Mouse (Mus musculus) ES-E14 (cell line): Measurements from ENCODE around the gene Strn4. TPM values are rescaled to one million over a fixed set of nuclear protein-coding genes. Genes with fewer than 3 reads are reported as not detected.

ENCODE experiments used
- DNase-seq: peaks from one replicate; pipeline ENCODE4 v3.0.0-alpha.2; 2013; ENCODE audit warnings: low read depth, low spot score
- H3K27ac ChIP-seq: 2 replicates; pipeline ENCODE4 v1.5.1; 2012; ENCODE audit warnings: low read depth, mild to moderate bottlenecking, low read length, moderate library complexity, mixed read lengths; ENCODE audit not compliant: poor library complexity, insufficient read depth, severe bottlenecking
- H3K36me3 ChIP-seq: 2 replicates; pipeline ENCODE4 v1.6.1; 2012; ENCODE audit warnings: mild to moderate bottlenecking, low read length, moderate library complexity, mixed read lengths; ENCODE audit not compliant: control insufficient read depth, poor library complexity, insufficient read depth, severe bottlenecking
- H3K4me1 ChIP-seq, 2 experiments: fragments of 150-350 bp in 1 of 2; sonication (generic) in 1 of 2; 2 replicates each; pipeline ENCODE4 v1.6.1; 2012; ENCODE audit warnings: low read length in 2 of 2, mild to moderate bottlenecking in 1 of 2, mixed read lengths in 1 of 2; ENCODE audit not compliant: control insufficient read depth in 2 of 2, insufficient read depth in 2 of 2, poor library complexity in 1 of 2
- H3K4me3 ChIP-seq, 2 experiments: fragments of 150-350 bp in 1 of 2; sonication (generic) in 1 of 2; 2 replicates each; pipeline ENCODE4 v1.5.1; 2012; ENCODE audit warnings: low read length in 2 of 2, low read depth in 1 of 2, mild to moderate bottlenecking in 1 of 2, mixed read lengths in 1 of 2; ENCODE audit not compliant: insufficient read depth in 1 of 2, poor library complexity in 1 of 2, severe bottlenecking in 1 of 2
- H3K9ac ChIP-seq: 2 replicates; pipeline ENCODE4 v1.6.1; 2012; ENCODE audit warnings: low read depth, mild to moderate bottlenecking, low read length, mixed read lengths; ENCODE audit not compliant: poor library complexity, insufficient read depth, severe bottlenecking
- H3K9me3 ChIP-seq: fragments of 150-350 bp; sonication (generic); 2 replicates; pipeline ENCODE4 v1.6.1; 2012; ENCODE audit warnings: low read depth, mild to moderate bottlenecking, low read length; ENCODE audit not compliant: control insufficient read depth, insufficient read depth
- CHD2 ChIP-seq: IDR thresholded peaks from 2 replicates; pipeline ENCODE4 v1.6.1; 2014; ENCODE audit warnings: mild to moderate bottlenecking, low read depth, low read length, inconsistent platforms
- HCFC1 ChIP-seq: IDR thresholded peaks from 2 replicates; pipeline ENCODE4 v1.6.1; 2012; ENCODE audit warnings: low read length, inconsistent platforms, borderline replicate concordance; ENCODE audit not compliant: insufficient read depth
- MAFK ChIP-seq: IDR thresholded peaks from 2 replicates; pipeline ENCODE4 v1.6.1; 2014; ENCODE audit warnings: mild to moderate bottlenecking, low read depth, low read length, inconsistent platforms; ENCODE audit not compliant: insufficient read depth
- ZC3H11A ChIP-seq: IDR thresholded peaks from 2 replicates; pipeline ENCODE4 v1.6.1; 2012; ENCODE audit warnings: low read depth, mild to moderate bottlenecking, inconsistent platforms, low read length, borderline replicate concordance
- ZNF384 ChIP-seq: IDR thresholded peaks from 2 replicates; pipeline ENCODE4 v1.6.1; 2012; ENCODE audit warnings: low read depth, low read length, inconsistent platforms
- in situ Hi-C, 2 experiments: fragments of 600-800 bp; cut with MboI; formaldehyde crosslinking; loops; one replicate each; pipeline ENCODE4 v1.15.1; 2025; ENCODE audit warnings: low sequenced_read_pairs in 2 of 2, inconsistent platforms in 1 of 2; ENCODE audit not compliant: unreplicated experiment in 2 of 2
- total RNA-seq: library from RNA; depleted of rRNA; stranded (reverse); fragments of 300-350 nt; gene quantifications from 2 replicates; pipeline ENCODE4 v1.2.3, GENCODE M21; 2012

The Strn4 gene
- total RNA-seq, 1 experiment: 76.0 TPM

DNA sequence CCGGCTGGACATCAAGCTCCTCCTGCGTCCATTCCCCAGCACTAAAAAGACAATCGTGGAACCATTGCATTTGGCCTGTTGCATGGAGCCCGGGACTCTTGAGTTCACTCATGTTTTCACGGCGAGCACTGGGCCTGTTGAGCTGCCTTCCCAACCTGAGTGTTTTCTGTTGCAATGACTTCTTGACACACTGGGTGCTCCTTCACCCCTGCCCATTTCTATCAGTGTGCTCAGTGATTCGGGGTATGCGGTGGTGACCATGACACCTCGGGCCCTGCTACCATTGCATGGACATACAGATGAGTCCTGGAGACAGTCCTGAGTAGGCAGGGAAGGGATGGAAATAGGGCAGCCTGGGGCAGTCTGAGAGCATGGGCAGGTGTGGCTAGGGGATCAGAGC is 56.8 kb downstream of the Strn4 start:
- Histone ChIP-seq H3K4me1 (peaks cover 4 to 9% of the 10 kb centered on the region in 2 experiments), H3K27ac (no peak overlapping the region), H3K4me3 (no peak overlapping the region), H3K9ac (no peak overlapping the region), H3K36me3 (no peaks in the 10 kb centered on the region; the same call in 1 of the 2 replicates), H3K9me3 (no peaks in the 10 kb centered on the region)
- no peak for DNase-seq
- in situ Hi-C loops: no loop called here
- no peak for TF ChIP-seq HCFC1
- no peak for TF ChIP-seq MAFK
- no peak for TF ChIP-seq ZNF384
- no peak for TF ChIP-seq ZC3H11A
- no peak for TF ChIP-seq CHD2

DNA sequence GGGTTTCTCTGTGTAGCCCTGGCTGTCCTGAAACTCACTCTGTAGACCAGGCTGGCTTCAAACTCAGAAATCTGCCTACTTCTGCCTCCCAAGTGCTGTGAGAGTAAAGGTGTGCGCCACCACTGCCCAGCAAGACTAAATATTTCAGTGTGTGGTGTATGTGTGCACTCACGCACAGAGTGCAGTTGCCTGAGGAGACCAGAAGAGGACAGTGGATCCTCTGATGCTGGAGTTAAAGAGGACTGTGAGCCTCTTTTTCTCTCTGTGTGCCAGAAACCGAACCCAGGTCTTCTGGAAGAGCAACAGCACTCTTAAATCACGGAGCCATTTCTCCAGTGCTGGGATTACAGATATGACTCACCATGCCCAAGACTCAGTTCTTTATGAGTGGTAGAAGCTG is 57.7 kb downstream of the Strn4 start:
- Histone ChIP-seq H3K9ac (no peak overlapping the region), H3K36me3 (no peaks in the 10 kb centered on the region; the same call in 1 of the 2 replicates)
- in situ Hi-C loops: no loop called here

DNA sequence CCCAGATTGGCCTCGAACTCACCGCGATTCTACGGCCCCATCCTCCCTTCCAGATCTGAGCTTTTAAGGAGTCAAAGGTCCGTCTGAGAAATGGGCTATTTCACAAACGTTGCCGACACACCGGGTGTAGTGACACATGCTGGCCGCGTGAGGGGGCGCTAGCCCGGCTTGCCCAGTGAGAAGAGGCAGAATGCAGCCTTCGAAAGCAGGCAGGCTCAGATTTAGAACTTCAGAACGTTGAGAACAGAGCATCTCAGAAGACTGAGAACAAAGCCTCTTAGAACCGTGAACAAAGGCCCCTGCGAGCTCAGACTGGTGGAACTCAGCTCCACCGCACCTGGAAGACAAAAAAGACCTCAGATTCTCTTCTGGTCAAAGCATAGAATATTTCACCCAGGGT is 58.5 kb downstream of the Strn4 start:
- no peaks in the 10 kb centered on the region for H3K9me3 ChIP-seq
- no peak for TF ChIP-seq MAFK
- TF ChIP-seq ZC3H11A: peak; percentile 59
- peaks cover 4 to 6% of the 10 kb centered on the region in 2 experiments for H3K4me1 ChIP-seq
- H3K27ac ChIP-seq: peak overlapping the region; percentile 66; the same call in 1 of the 2 replicates
- peak overlapping the region; percentile 66; the same call in 1 of the 2 replicates for H3K9ac ChIP-seq
- in situ Hi-C loops: no loop called here
- H3K4me3 ChIP-seq: peak overlapping the region; percentile 58 to 75
- H3K36me3 ChIP-seq: no peaks in the 10 kb centered on the region; the same call in 1 of the 2 replicates
- peak; percentile 70 for DNase-seq

More for the DNA sequence above, 57.7 kb downstream of the Strn4 start:
- H3K9me3 ChIP-seq: no peaks in the 10 kb centered on the region
- no peak overlapping the region for H3K4me3 ChIP-seq
- H3K4me1 ChIP-seq: peaks cover 4 to 8% of the 10 kb centered on the region in 2 experiments
- TF ChIP-seq MAFK: no peak
- no peak overlapping the region for H3K27ac ChIP-seq
- no peak for DNase-seq

DNA sequence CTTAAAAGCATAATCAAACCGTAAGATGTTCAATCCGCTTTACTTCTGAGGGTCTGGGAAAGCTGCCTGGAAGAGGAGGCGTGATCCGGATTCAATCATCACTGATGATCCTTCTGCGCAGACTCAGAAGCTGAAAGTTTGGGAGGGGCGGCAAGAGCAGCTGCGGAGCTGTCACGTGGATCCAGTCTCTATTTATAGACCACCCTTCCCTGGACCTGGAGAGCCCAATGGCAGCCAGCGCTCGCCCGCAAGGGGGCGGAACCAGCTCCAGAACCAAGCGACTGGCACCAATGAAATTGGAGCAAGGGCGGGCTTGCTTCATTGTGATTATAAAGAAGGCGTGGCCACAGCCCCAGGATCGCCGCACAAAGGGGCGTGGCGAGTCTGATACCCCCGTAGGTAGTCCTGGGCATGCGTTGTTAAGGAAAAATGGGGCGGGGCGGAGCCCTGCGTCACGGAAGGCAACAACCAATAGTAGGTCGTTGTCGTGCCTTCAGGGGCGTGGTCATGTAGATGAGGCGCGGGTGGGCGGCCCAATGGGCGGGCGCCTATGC is 59.1 kb downstream of the Strn4 start:
- Histone ChIP-seq H3K27ac (peak overlapping the region; percentile 66; the same call in 1 of the 2 replicates), H3K9ac (peak overlapping the region; percentile 66; the same call in 1 of the 2 replicates), H3K4me1 (peaks cover 4 to 7% of the 10 kb centered on the region in 2 experiments; a peak in 3 of 4 replicates), H3K36me3 (no peaks in the 10 kb centered on the region; the same call in 1 of the 2 replicates), H3K4me3 (peak overlapping the region; percentile 80 to 95), H3K9me3 (no peaks in the 10 kb centered on the region)
- DNase-seq: peak; percentile 100
- in situ Hi-C loops: no loop called here
- TF ChIP-seq HCFC1 (no peak), ZC3H11A (no peak), CHD2 (no peak), MAFK (no peak), ZNF384 (no peak)

DNA sequence AGATGAGACGGTGACA is 59.4 kb downstream of the Strn4 start, which contains the start of gene Dact3:
Gene Dact3 (plus strand): TSS at position 8 of the 16 bp plus-strand sequence.
- Histone ChIP-seq H3K9ac (peak within 1 kb of the TSS; percentile 81), H3K36me3 (no peaks in the 10 kb centered on the region; the same call in 1 of the 2 replicates), H3K9me3 (no peaks in the 10 kb centered on the region), H3K27ac (peak within 1 kb of the TSS; percentile 66), H3K4me3 (peak within 1 kb of the TSS; percentile 80 to 95), H3K4me1 (peaks cover 4 to 7% of the 10 kb centered on the region in 2 experiments; a peak in 3 of 4 replicates)
- TF ChIP-seq ZNF384 (no peak), CHD2 (no peak)
- in situ Hi-C loops: no loop called here
- no peak for DNase-seq
